Mouse (Mus musculus) cerebellum, postnatal 4 days (tissue): ENCODE measurements at regions not wholly inside any gene's neighbourhood (a gene's known extent, or its start where the extent isn't known, plus 50 kb on each side); places are given as distances from the start of the nearest gene placed in this dataset.

Experiments
- DNase-seq, 2 experiments: peaks; one replicate each; pipeline ENCODE4 v3.0.0; 2022; ENCODE audit warnings: low spot score in 2 of 2, mixed read lengths in 1 of 2

- DNase-seq = peak in 1 of 2 experiments; percentile 26
These were observed 82.7 kb upstream of the Lingo2 start for GRCm38 (mm10) chr4:37034200-37034599.
